Mouse (Mus musculus): ENCODE measurements around the gene Fbln1. TPM values are rescaled to one million over a fixed set of nuclear protein-coding genes. Genes with fewer than 3 reads are reported as not detected.

The Fbln1 gene
- total and polyA plus RNA-seq, 2 experiments from 2014 or later = 50.9 to 60.3 TPM

DNA sequence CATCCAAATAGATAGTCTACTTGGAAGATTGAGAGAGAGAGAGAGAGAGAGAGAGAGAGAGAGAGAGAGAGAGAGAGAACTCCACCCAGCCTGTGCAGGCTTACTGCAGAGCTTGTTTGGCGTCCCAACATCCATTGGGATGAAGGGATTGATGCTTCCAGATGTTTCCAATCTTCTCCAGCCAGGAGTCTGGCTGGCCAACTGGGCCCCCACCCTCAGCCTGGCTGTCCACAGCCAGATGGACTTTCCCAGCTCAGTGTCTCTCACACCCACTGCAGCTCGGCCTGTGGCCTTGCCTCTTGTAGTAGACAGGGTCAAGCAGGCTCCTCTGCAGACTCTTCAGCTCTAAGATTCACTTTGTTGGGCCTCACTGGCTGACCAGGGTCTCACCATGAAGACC, 33.7 kb upstream of the Fbln1 start:
- Histone ChIP-seq H3K9me3 (ENCODE audit: low read length) (no peaks in the 10 kb centered on the region), H3K4me3 (ENCODE audit: low read depth, low read length) (no peak overlapping the region), H3K36me3 (ENCODE audit: insufficient read depth) (no peaks in the 10 kb centered on the region), H3K27me3 (ENCODE audit: insufficient read depth, low read length) (no peaks in the 10 kb centered on the region), H3K4me1 (ENCODE audit: insufficient read depth) (0 out of 2 replicates have a peak, but pooled peaks cover 2% of the 10 kb centered on the region), H3K4me2 (ENCODE audit: low read depth) (no peak overlapping the region), H3K27ac (ENCODE audit: low read depth, low read length) (no peak overlapping the region), H3K9ac (no peak overlapping the region)
- ATAC-seq (no peak), DNase-seq (no peak)
- WGBS = 97% methylated on average over 2 of the region's 2 CpGs
- TF ChIP-seq CTCF (IDR thresholded peaks at IDR 0.05; ENCODE audit: low read depth) = no peak

DNA sequence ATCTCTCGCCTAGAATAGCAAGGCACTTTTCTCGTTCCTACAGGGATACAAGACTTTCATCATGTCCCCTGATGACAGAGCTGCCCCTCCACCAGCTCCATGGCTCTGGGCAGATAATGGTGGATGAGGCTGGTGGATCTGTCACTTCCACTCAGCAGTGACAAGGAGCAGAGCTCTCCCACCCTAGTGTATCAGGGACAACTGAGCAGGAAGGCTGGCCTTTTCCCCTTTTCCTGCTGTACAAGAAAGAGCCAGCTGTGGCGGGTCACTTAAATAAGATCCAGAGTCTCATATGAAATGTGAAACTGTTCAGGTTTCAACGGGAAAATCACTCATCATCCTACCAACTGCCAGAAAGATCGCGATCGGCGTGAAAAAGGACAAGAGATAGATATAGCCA, 32.3 kb upstream of the Fbln1 start:
- Histone ChIP-seq H3K4me3 (ENCODE audit: low read depth, low read length) (no peak overlapping the region), H3K4me1 (ENCODE audit: insufficient read depth) (no peaks in the 10 kb centered on the region), H3K36me3 (ENCODE audit: insufficient read depth) (no peaks in the 10 kb centered on the region), H3K27me3 (ENCODE audit: insufficient read depth, low read length) (no peaks in the 10 kb centered on the region), H3K27ac (ENCODE audit: low read depth, low read length) (no peak overlapping the region), H3K4me2 (ENCODE audit: low read depth) (no peak overlapping the region), H3K9ac (no peak overlapping the region), H3K9me3 (ENCODE audit: low read length) (no peaks in the 10 kb centered on the region)
- DNase-seq = no peak
- no peak for TF ChIP-seq CTCF (IDR thresholded peaks at IDR 0.05; ENCODE audit: low read depth)
- 82% methylated on average over 8 of the region's 8 CpGs for WGBS
- ATAC-seq = no peak

DNA sequence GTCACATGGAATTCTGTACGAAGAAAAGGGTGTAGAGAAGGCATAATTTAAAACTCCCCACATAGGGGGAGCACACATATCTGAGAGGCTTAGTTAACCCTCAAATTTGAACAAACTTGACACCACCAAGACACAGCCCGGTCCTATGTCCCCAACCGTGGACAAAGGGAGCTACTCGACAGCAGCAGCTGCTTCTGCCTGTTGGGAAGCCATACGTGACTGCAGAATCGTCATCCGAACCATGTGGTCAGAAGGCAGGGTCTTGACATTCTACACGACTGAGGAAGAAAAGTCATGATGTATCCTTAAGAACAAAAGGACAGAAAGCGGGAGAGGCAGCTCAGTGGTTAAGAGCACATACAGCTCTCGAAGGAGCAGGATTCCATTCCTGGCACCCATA, 31.7 kb upstream of the Fbln1 start:
- no peak overlapping the region for H3K9ac ChIP-seq
- H3K9me3 ChIP-seq (ENCODE audit: low read length) = no peaks in the 10 kb centered on the region
- no peak for ATAC-seq
- no peaks in the 10 kb centered on the region for H3K4me1 ChIP-seq (ENCODE audit: insufficient read depth)
- no peaks in the 10 kb centered on the region for H3K36me3 ChIP-seq (ENCODE audit: insufficient read depth)
- no peak overlapping the region for H3K27ac ChIP-seq (ENCODE audit: low read depth, low read length)
- no peaks in the 10 kb centered on the region for H3K27me3 ChIP-seq (ENCODE audit: insufficient read depth, low read length)
- no peak for DNase-seq
- no peak for TF ChIP-seq CTCF (IDR thresholded peaks at IDR 0.05; ENCODE audit: low read depth)
- 81% methylated on average over 10 of the region's 10 CpGs for WGBS
- H3K4me3 ChIP-seq (ENCODE audit: low read depth, low read length) = no peak overlapping the region
- no peak overlapping the region for H3K4me2 ChIP-seq (ENCODE audit: low read depth)

DNA sequence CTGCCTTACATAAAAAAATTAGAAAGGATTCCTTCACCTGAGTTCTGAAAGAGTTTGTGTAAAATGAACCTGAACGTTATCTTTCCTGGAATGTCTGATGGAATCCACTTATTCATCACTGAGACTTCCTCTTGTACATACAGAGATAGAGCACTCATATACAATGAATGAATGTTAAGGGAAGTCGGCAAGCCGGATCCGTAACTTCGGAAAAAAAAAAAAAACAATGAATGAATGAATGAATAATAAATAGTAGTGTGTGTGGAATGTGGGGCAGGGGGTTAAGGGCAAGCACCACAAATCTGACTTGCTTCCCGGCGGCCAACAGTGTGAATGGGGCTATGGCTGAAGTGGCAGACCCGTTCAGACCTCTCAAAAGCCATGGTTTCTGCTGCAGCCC, 28.2 kb upstream of the Fbln1 start:
- Histone ChIP-seq H3K9me3 (ENCODE audit: low read length) (no peaks in the 10 kb centered on the region), H3K27ac (ENCODE audit: low read depth, low read length) (no peak overlapping the region), H3K36me3 (ENCODE audit: insufficient read depth) (no peaks in the 10 kb centered on the region), H3K4me3 (ENCODE audit: low read depth, low read length) (no peak overlapping the region), H3K9ac (no peak overlapping the region), H3K4me2 (ENCODE audit: low read depth) (no peak overlapping the region), H3K4me1 (ENCODE audit: insufficient read depth) (no peaks in the 10 kb centered on the region), H3K27me3 (ENCODE audit: insufficient read depth, low read length) (no peaks in the 10 kb centered on the region)
- peak; percentile 66 for DNase-seq
- 77% methylated on average over 8 of the region's 8 CpGs for WGBS
- TF ChIP-seq CTCF (IDR thresholded peaks at IDR 0.05; ENCODE audit: low read depth) = no peak
- ATAC-seq = no peak

DNA sequence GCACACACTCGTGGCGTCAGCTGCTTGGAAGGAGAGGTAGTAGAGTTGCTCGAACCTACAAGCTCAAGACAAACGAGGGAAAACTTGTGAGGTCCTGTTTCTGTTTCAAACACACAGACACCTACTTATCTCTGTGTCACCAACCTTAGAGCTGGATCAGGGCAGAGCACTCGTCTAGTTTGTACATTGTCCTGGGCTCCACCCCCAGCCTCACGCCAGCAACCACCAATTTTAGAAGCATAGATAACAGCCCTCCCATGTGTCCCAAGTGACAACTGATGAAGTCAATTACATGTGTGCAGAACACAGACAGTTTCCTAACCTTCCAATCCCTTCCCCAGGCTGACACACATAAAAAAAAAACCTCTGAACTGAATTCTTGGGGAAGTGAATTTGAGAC, 27.6 kb upstream of the Fbln1 start:
- Histone ChIP-seq H3K9me3 (ENCODE audit: low read length) (no peaks in the 10 kb centered on the region), H3K27ac (ENCODE audit: low read depth, low read length) (no peak overlapping the region), H3K9ac (no peak overlapping the region), H3K4me2 (ENCODE audit: low read depth) (no peak overlapping the region), H3K27me3 (ENCODE audit: insufficient read depth, low read length) (no peaks in the 10 kb centered on the region), H3K4me1 (ENCODE audit: insufficient read depth) (no peaks in the 10 kb centered on the region), H3K36me3 (ENCODE audit: insufficient read depth) (no peaks in the 10 kb centered on the region), H3K4me3 (ENCODE audit: low read depth, low read length) (no peak overlapping the region)
- no peak for ATAC-seq
- 68% methylated on average over 6 of the region's 6 CpGs for WGBS
- no peak for TF ChIP-seq CTCF (IDR thresholded peaks at IDR 0.05; ENCODE audit: low read depth)
- DNase-seq = no peak

DNA sequence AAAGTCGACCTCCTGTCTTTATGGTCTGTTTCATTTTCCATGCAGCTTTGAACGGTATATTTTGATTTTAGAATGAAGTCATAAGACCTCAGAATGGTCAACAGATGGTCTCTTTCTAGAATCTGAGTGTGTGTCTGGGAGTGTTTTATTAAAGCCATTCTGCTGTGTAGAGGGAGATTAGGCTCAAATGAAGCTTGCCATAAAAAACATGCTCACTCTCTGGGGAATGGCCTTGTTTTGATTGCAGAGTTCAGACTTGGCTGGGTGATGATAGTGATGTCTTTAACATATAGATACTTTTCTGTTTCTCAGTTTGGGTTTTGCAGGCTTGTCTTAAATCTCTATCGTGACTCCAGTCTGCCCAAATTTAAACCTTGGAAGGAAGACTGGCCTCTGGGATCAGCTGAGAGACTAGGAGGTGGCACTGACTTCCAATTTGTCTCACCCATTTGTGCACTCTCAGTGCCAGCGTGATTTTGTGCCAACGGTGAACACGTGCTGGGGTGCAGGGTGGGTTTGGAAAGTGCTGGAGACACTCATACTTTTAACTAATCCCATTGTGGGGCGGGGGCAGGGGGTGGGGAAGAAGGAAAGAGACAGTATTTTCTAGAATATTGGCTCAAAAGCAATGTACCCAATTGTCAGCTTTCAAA, 26.1 kb upstream of the Fbln1 start:
- H3K4me3 ChIP-seq (ENCODE audit: low read depth, low read length) = no peak overlapping the region
- WGBS = 42% methylated on average over 7 of the region's 7 CpGs
- no peaks in the 10 kb centered on the region for H3K27me3 ChIP-seq (ENCODE audit: insufficient read depth, low read length)
- H3K27ac ChIP-seq (ENCODE audit: low read depth, low read length) = no peak overlapping the region
- no peaks in the 10 kb centered on the region for H3K9me3 ChIP-seq (ENCODE audit: low read length)
- TF ChIP-seq CTCF (IDR thresholded peaks at IDR 0.05; ENCODE audit: low read depth) = no peak
- no peaks in the 10 kb centered on the region for H3K36me3 ChIP-seq (ENCODE audit: insufficient read depth)
- H3K9ac ChIP-seq = no peak overlapping the region
- ATAC-seq = peak; percentile 88
- H3K4me2 ChIP-seq (ENCODE audit: low read depth) = no peak overlapping the region
- H3K4me1 ChIP-seq (ENCODE audit: insufficient read depth) = no peaks in the 10 kb centered on the region
- peak; percentile 73 for DNase-seq

DNA sequence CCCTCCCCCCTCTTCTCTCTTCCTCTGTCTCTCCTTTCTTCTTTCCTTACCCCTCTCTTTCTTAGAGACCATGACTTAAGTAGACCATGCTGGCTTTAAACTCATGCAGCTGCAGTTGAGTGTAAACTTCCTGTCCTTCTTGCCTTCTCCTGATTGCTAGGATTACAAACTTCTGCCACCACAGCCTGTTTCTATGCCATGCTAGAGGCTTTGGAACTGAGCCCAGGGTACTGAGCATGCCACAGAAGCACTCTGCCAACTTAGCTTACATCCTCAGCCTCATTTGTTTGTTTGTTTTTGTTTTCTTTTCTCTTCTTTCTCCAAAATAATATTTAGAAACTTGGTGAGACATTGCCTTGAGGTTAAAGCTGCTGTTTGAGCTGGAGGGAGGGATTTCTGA, 25.4 kb upstream of the Fbln1 start:
- H3K4me3 ChIP-seq (ENCODE audit: low read depth, low read length) = no peak overlapping the region
- ATAC-seq (peak; percentile 16; the same call in 1 of the 2 replicates), DNase-seq (peak; percentile 40)
- no peak overlapping the region for H3K27ac ChIP-seq (ENCODE audit: low read depth, low read length)
- no peak overlapping the region for H3K4me2 ChIP-seq (ENCODE audit: low read depth)
- no peaks in the 10 kb centered on the region for H3K9me3 ChIP-seq (ENCODE audit: low read length)
- no peaks in the 10 kb centered on the region for H3K27me3 ChIP-seq (ENCODE audit: insufficient read depth, low read length)
- no peaks in the 10 kb centered on the region for H3K4me1 ChIP-seq (ENCODE audit: insufficient read depth)
- TF ChIP-seq CTCF (IDR thresholded peaks at IDR 0.05; ENCODE audit: low read depth) = no peak
- no peaks in the 10 kb centered on the region for H3K36me3 ChIP-seq (ENCODE audit: insufficient read depth)
- H3K9ac ChIP-seq = no peak overlapping the region
